Mouse (Mus musculus) G1E (cell line): ENCODE measurements at regions not wholly inside any gene's neighbourhood (a gene's known extent, or its start where the extent isn't known, plus 50 kb on each side); places are given as distances from the start of the nearest gene placed in this dataset.

Experiments used
- CTCF ChIP-seq: IDR thresholded peaks from 2 replicates; pipeline ENCODE4 v1.5.1; 2012; ENCODE audit warnings: low read depth, low read length, inconsistent platforms, mixed read lengths
- GATA1 ChIP-seq: IDR thresholded peaks from 2 replicates; pipeline ENCODE4 v1.6.1; 2012; ENCODE audit warnings: borderline replicate concordance, low read length, inconsistent platforms, mixed read lengths

GRCm38 (mm10) chr10:67679382-67679781 lies 130.6 kb upstream of the Ado start:
- TF ChIP-seq CTCF (no peak), GATA1 (no peak)
